ENCODE assay signal across 9 mouse cellular contexts in the genomic region with DNA sequence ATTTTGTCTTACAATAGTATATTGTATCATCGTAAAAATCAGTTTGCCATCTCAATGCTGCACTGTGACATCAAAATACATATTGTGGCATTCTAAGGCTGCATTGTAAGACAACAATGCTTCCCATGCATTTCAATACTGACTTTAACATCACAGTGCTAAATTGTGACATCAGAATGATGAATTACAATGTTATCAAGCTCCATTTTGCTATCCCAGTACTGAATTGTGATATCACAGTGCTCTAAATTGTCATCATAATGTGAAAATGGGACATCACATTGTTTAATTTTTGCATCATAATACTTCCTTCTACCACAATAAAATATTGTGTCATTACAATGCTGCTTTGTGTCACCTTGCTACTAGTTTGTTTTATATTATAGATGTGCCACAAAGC.
A peak's percentile ranks its signal among the peaks of the same experiment; 100 is the strongest.
DNase-seq lines count a peak whose midpoint lies in the region; ATAC-seq lines count a peak whose summit lies in the region.
"Had no signal": no experiment of that assay in that cellular context is flagged by ENCODE, and none has a peak within 500 bp of the region (broad histone marks: within the 10 kb centered on the region; RNA-seq: fewer than 3 reads in every experiment).

No protein-coding gene starts in this region.

- no peaks in the 10 kb centered on the region for H3K36me3 ChIP-seq in kidney, embryonic 14.5 days (ENCODE audit: control insufficient read depth, insufficient read depth, low read length)
- no peaks in the 10 kb centered on the region for H3K36me3 ChIP-seq in embryonic facial prominence, embryonic 14.5 days (ENCODE audit: control insufficient read depth, insufficient read depth, low read length)
- no peaks in the 10 kb centered on the region for H3K36me3 ChIP-seq in intestine, embryonic 15.5 days
- no peaks in the 10 kb centered on the region for H3K36me3 ChIP-seq in midbrain, embryonic 16.5 days (ENCODE audit: control insufficient read depth, insufficient read depth, low read length)

- peak overlapping the region; percentile 39 for H3K4me3 ChIP-seq in kidney, embryonic 14.5 days (ENCODE audit: low read length)
- peak overlapping the region; percentile 43 for H3K4me3 ChIP-seq in embryonic facial prominence, embryonic 14.5 days (ENCODE audit: low read depth, low read length)
- H3K4me3 ChIP-seq in intestine, embryonic 15.5 days (replicated peaks), result peak overlapping the region; percentile 46; the same call in 1 of the 2 replicates
- H3K4me3 ChIP-seq in midbrain, embryonic 16.5 days (ENCODE audit: low read depth, low read length), result peak overlapping the region; percentile 42

- H3K4me1 ChIP-seq in kidney, embryonic 14.5 days (ENCODE audit: control insufficient read depth, insufficient read depth, low read length), result no peaks in the 10 kb centered on the region
- no peaks in the 10 kb centered on the region for H3K4me1 ChIP-seq in embryonic facial prominence, embryonic 14.5 days (ENCODE audit: control insufficient read depth, insufficient read depth, low read length)
- H3K4me1 ChIP-seq in intestine, embryonic 15.5 days (replicated peaks), result no peaks in the 10 kb centered on the region
- H3K4me1 ChIP-seq in midbrain, embryonic 16.5 days (ENCODE audit: control insufficient read depth, insufficient read depth, low read length), result no peaks in the 10 kb centered on the region

- H3K4me2 ChIP-seq in kidney, embryonic 14.5 days (replicated peaks; ENCODE audit: low read depth, low read length), result peak overlapping the region; percentile 58
- peak overlapping the region; percentile 58 for H3K4me2 ChIP-seq in embryonic facial prominence, embryonic 14.5 days (ENCODE audit: low read depth, low read length)
- H3K4me2 ChIP-seq in intestine, embryonic 15.5 days (replicated peaks), result peak overlapping the region; percentile 77
- peak overlapping the region; percentile 53 for H3K4me2 ChIP-seq in midbrain, embryonic 16.5 days (ENCODE audit: low read length)

- no peak overlapping the region for H3K9ac ChIP-seq in kidney, embryonic 14.5 days (ENCODE audit: low read depth, low read length)
- H3K9ac ChIP-seq in embryonic facial prominence, embryonic 14.5 days (ENCODE audit: low read depth, low read length), result peak overlapping the region; percentile 61; the same call in 1 of the 2 replicates
- no peak overlapping the region for H3K9ac ChIP-seq in intestine, embryonic 15.5 days
- H3K9ac ChIP-seq in midbrain, embryonic 16.5 days (ENCODE audit: low read depth, low read length), result peak overlapping the region; percentile 64; the same call in 1 of the 2 replicates

- no peak for ATAC-seq in kidney, embryonic 14.5 days (ENCODE audit: low FRiP score, low TSS enrichment)
- ATAC-seq in embryonic facial prominence, embryonic 14.5 days (ENCODE audit: low read depth), result no peak
- no peak for ATAC-seq in intestine, embryonic 15.5 days
- peak; percentile 40 for ATAC-seq in midbrain, embryonic 16.5 days

- H3K27ac ChIP-seq in kidney, embryonic 14.5 days (ENCODE audit: low read depth, low read length), result no peak overlapping the region
- no peak overlapping the region for H3K27ac ChIP-seq in embryonic facial prominence, embryonic 14.5 days (replicated peaks; ENCODE audit: low read depth, low read length)
- no peak overlapping the region for H3K27ac ChIP-seq in intestine, embryonic 15.5 days
- peak overlapping the region; percentile 70 for H3K27ac ChIP-seq in midbrain, embryonic 16.5 days (ENCODE audit: low read length)

- no peaks in the 10 kb centered on the region for H3K27me3 ChIP-seq in kidney, embryonic 14.5 days (ENCODE audit: control insufficient read depth, insufficient read depth, low read length)
- H3K27me3 ChIP-seq in embryonic facial prominence, embryonic 14.5 days (replicated peaks; ENCODE audit: control insufficient read depth, insufficient read depth, low read length), result no peaks in the 10 kb centered on the region
- H3K27me3 ChIP-seq in intestine, embryonic 15.5 days (replicated peaks), result no peaks in the 10 kb centered on the region
- H3K27me3 ChIP-seq in midbrain, embryonic 16.5 days (ENCODE audit: control insufficient read depth, insufficient read depth, low read depth, low read length), result no peaks in the 10 kb centered on the region
- H3K27me3 ChIP-seq: CH12.LX had no signal

- WGBS in kidney, embryonic 14.5 days, result 90% methylated on average over 1 of the region's 1 CpGs
- WGBS in embryonic facial prominence, embryonic 14.5 days, result 86% methylated on average over 1 of the region's 1 CpGs
- 96% methylated on average over 1 of the region's 1 CpGs for WGBS in intestine, embryonic 15.5 days
- WGBS in midbrain, embryonic 16.5 days, result 65% methylated on average over 1 of the region's 1 CpGs

- DNase-seq in kidney, postnatal 4 days, result no peak
- DNase-seq in embryonic facial prominence, embryonic 14.5 days (ENCODE audit: low spot score), result no peak
- no peak for DNase-seq in cerebellum, postnatal 14 days
- no peak for DNase-seq in layer of hippocampus, postnatal 10 days (ENCODE audit: low spot score in 2 of 2)
- no peak for DNase-seq in urinary bladder, postnatal 14 days (ENCODE audit: low spot score)

- H3K9me3 ChIP-seq in kidney, embryonic 14.5 days (ENCODE audit: control insufficient read depth, low read length), result no peaks in the 10 kb centered on the region
- no peaks in the 10 kb centered on the region for H3K9me3 ChIP-seq in embryonic facial prominence, embryonic 14.5 days (ENCODE audit: control insufficient read depth, low read length)
- H3K9me3 ChIP-seq in intestine, embryonic 15.5 days, result no peaks in the 10 kb centered on the region
- no peaks in the 10 kb centered on the region for H3K9me3 ChIP-seq in midbrain, embryonic 16.5 days (replicated peaks; ENCODE audit: control insufficient read depth, low read length, poor library complexity, severe bottlenecking)

Comparison
In these comparisons a context has a peak if more than half of its experiments do, and no peak if none do; other contexts are left out.
1. H3K9ac ChIP-seq: peak in embryonic facial prominence, embryonic 14.5 days (single experiment) and midbrain, embryonic 16.5 days (single experiment); none in kidney, embryonic 14.5 days (single experiment) and intestine, embryonic 15.5 days (single experiment).
2. Peak in every context shown above with its lines, with median percentiles within 50 percentile points of each other: H3K4me2 ChIP-seq and H3K4me3 ChIP-seq.